Mouse (Mus musculus) lung, embryonic 14.5 days (tissue): ENCODE measurements around the gene Nars2. TPM values are rescaled to one million over a fixed set of nuclear protein-coding genes. Genes with fewer than 3 reads are reported as not detected.

Experiments used
- ATAC-seq: fragments of 200-750 bp; cut with Nextera tagmentation; 2 replicates; pipeline ENCODE4 v1.8.0; 2017; ENCODE audit warnings: mild to moderate bottlenecking, moderate TSS enrichment, moderate library complexity; ENCODE audit not compliant: insufficient read depth
- DNase-seq: peaks from one replicate; pipeline ENCODE4 v3.0.0-alpha.2; 2015
- H3K27ac ChIP-seq: fragments of 300-500 bp; sonication (generic); 2 replicates; pipeline ENCODE4 v1.5.1; 2014; ENCODE audit warnings: low read depth, mild to moderate bottlenecking, moderate library complexity
- H3K27me3 ChIP-seq: fragments of 300-500 bp; sonication (generic); 2 replicates; pipeline ENCODE4 v1.6.1; 2014; ENCODE audit warnings: low read length, control low read depth; ENCODE audit not compliant: insufficient read depth
- H3K36me3 ChIP-seq: fragments of 300-500 bp; sonication (generic); 2 replicates; pipeline ENCODE4 v1.6.1; 2014; ENCODE audit warnings: control low read depth; ENCODE audit not compliant: insufficient read depth
- H3K4me1 ChIP-seq: fragments of 300-500 bp; sonication (generic); 2 replicates; pipeline ENCODE4 v1.6.1; 2014; ENCODE audit warnings: antibody characterized with exemption, control low read depth; ENCODE audit not compliant: insufficient read depth
- H3K4me2 ChIP-seq: fragments of 300-500 bp; sonication (generic); 2 replicates; pipeline ENCODE4 v1.6.1; 2014; ENCODE audit warnings: mild to moderate bottlenecking
- H3K4me3 ChIP-seq: fragments of 300-500 bp; sonication (generic); 2 replicates; pipeline ENCODE4 v1.5.1; 2014; ENCODE audit warnings: low read depth, low read length
- H3K9ac ChIP-seq: fragments of 300-500 bp; sonication (generic); 2 replicates; pipeline ENCODE4 v1.6.1; 2014
- H3K9me3 ChIP-seq: fragments of 300-500 bp; sonication (generic); 2 replicates; pipeline ENCODE4 v1.6.1; 2016; ENCODE audit warnings: low read depth, low read length, control low read depth
- CTCF ChIP-seq: IDR thresholded peaks from 2 replicates; pipeline ENCODE4 v1.5.1; 2016; ENCODE audit warnings: antibody characterized with exemption, low read depth
- WGBS: fragments of 180-500 bp; shearing (Covaris S2); extraction: QIAGEN DNeasy Blood & Tissue Kit; methylation state at CpG from one replicate; pipeline ENCODE4 v1.1.7; 2014; 5-methylcytosine and 5-hydroxymethylcytosine counted together
- polyA plus RNA-seq: library from polyadenylated mRNA; unstranded; fragments of >200 nt; fragmentation: Nextera tagmentation; extraction: Ambion mirVana; gene quantifications from 2 replicates; pipeline ENCODE4 v1.2.1, GENCODE M21; 2014

Nars2 gene
- polyA plus RNA-seq, 1 experiment from 2014 or later: 25.4 TPM

DNA sequence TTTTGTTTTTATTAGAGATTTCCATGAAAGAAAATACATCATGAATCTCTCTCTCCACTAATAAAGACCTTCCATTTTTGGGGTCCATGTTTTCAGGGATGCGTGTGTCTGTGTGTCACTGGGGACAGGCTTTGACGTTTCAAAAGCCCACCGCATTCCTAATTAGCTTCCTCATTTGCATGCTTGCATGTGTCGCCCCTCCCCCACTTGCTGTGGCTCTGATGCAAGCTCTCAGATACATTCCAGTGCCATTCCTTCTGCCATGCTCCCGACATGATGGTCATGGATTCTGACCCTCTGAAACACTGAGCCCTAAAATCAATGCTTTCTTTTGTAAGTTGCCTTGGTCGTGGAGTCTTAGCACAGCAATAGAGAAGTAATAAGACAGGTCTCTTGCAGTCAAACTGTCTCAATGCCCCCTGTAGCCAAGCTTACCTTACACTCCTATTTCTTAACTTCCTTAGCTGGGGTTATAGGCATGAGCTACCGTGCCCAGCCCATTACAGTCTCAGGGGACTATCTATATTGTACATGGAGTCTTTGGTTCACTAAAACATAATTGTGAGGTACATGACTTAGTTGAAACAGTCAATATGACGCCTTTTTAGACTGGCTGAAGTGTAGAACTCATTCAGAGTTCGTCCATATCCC is 35.6 kb downstream of the Nars2 start:
- Histone ChIP-seq H3K9me3 (no peaks in the 10 kb centered on the region), H3K27me3 (no peaks in the 10 kb centered on the region), H3K36me3 (no peaks in the 10 kb centered on the region), H3K4me1 (0 out of 2 replicates have a peak, but pooled peaks cover 4% of the 10 kb centered on the region), H3K27ac (no peak overlapping the region), H3K4me3 (no peak overlapping the region), H3K9ac (no peak overlapping the region), H3K4me2 (no peak overlapping the region)
- ATAC-seq (no peak), DNase-seq (no peak)
- no peak for TF ChIP-seq CTCF
- WGBS: 58% methylated on average over 9 of the region's 9 CpGs

DNA sequence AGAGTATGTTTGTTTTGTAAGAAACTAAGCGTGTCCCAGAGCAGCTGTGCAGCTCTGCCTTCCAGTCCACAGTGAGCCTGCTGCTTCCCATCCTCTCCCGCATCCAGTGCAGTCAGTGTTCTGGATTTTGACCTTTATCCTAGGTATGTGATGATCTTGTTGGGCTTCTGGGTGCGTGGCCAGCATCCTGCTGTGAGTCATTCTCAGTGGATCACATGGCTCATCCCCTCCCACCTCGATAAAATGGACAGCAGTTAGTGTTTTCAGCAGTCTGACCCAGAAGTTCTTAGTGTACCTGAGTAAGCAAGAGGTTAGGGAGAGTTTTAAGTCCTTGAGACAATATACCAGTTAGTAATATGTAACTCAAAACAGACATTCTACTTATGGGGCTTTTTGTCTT is 36.4 kb downstream of the Nars2 start:
- 58% methylated on average over 4 of the region's 4 CpGs for WGBS
- Histone ChIP-seq H3K4me3 (no peak overlapping the region), H3K4me2 (no peak overlapping the region), H3K27ac (no peak overlapping the region), H3K27me3 (no peaks in the 10 kb centered on the region), H3K9me3 (no peaks in the 10 kb centered on the region), H3K9ac (no peak overlapping the region), H3K36me3 (no peaks in the 10 kb centered on the region), H3K4me1 (0 out of 2 replicates have a peak, but pooled peaks cover 4% of the 10 kb centered on the region)
- DNase-seq: no peak
- no peak for ATAC-seq
- no peak for TF ChIP-seq CTCF

DNA sequence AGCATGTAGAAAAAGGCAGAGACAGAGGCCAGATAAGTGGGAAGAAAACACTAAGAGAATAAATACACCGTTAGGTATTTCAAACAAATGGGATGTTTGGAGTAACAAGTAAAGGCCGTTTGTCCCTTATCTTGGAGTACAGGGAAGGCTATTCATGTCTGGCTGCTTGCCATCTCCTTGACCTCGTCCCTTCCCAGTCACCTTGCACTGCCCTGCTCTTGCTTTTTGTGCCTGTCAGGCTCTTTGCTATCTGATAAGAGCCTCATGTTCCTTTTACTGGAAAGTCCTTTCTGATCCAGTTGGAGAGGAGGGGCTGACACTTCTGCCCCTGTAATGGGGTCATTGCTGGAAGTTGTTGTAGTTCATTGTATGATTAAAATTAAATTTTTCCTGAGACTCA is 61.7 kb downstream of the Nars2 start:
- Histone ChIP-seq H3K4me1 (no peaks in the 10 kb centered on the region), H3K9ac (no peak overlapping the region), H3K4me3 (no peak overlapping the region), H3K9me3 (no peaks in the 10 kb centered on the region), H3K27me3 (no peaks in the 10 kb centered on the region), H3K4me2 (no peak overlapping the region), H3K27ac (no peak overlapping the region), H3K36me3 (no peaks in the 10 kb centered on the region)
- TF ChIP-seq CTCF: no peak
- ATAC-seq (no peak), DNase-seq (no peak)
- 14% methylated on average over 3 of the region's 3 CpGs for WGBS

DNA sequence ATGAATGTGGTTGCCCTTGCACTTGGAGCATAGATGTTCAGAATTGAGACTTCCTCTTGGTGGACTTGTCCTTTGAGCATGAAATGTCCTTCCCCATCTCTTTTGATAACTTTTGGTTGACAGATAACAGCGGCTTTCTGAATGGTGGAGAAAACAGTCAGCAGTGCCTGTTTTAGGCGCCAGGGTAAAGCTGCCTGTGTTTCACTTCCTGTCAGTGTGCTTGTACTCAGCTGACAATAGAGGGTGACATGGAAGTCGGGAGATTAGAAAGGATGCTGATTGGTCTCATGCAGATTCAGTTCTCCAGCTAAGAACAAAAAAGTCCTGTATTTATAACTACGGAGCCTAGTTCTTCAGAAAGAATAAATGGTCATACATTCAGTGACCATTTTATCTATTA is 66.7 kb downstream of the Nars2 start:
- Histone ChIP-seq H3K36me3 (no peaks in the 10 kb centered on the region), H3K27me3 (no peaks in the 10 kb centered on the region), H3K9ac (no peak overlapping the region), H3K4me3 (no peak overlapping the region), H3K9me3 (no peaks in the 10 kb centered on the region), H3K4me2 (no peak overlapping the region), H3K27ac (no peak overlapping the region), H3K4me1 (no peaks in the 10 kb centered on the region)
- 49% methylated on average over 4 of the region's 4 CpGs for WGBS
- TF ChIP-seq CTCF: 0 out of 2 replicates have a peak, but pooled peaks have one; percentile 7
- DNase-seq (peak; percentile 37), ATAC-seq (peak; percentile 44)

DNA sequence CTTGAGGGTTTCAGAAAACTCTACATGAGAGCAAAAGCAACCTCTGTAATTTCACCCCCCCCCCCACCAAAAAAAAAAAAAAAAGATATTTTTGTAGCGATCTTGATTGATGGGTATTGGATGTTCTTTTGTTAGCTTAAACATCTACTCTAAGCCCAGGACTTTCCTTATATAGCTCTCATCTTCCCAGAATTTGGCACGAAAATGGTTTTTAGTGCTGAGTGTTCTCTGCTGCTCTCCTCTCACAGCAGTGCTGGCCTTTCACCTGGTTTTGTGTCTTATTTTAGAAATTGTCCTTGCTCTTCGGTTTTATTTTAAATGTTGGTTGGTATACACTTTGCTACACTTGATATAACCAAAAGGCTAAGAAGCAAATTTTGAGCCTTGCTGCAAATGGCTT is 67.1 kb downstream of the Nars2 start:
- ATAC-seq (no peak; the same call in 1 of the 2 replicates), DNase-seq (peak; percentile 72)
- Histone ChIP-seq H3K27me3 (no peaks in the 10 kb centered on the region), H3K9ac (no peak overlapping the region), H3K36me3 (no peaks in the 10 kb centered on the region), H3K4me1 (no peaks in the 10 kb centered on the region), H3K9me3 (no peaks in the 10 kb centered on the region), H3K4me3 (no peak overlapping the region), H3K4me2 (no peak overlapping the region), H3K27ac (no peak overlapping the region)
- WGBS: 55% methylated on average over 3 of the region's 3 CpGs
- no peak for TF ChIP-seq CTCF

DNA sequence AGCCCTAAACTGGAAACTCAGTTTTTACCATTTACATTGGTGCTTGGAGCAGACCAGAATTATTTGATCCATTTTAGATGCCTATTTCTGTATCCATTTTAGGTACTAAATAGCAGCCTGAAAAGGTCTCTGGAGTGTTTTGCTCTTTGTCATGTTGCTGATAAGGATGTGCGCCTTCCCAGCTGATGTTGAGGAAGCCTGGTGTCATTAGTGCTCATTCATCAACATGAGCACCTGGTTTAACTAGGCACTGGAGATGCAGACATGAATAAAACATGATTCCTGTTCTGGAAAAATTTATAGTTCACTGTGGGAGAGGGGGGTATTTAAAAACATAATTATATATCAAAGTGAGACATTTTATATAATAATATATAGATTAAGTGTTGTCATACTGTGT is 68.0 kb downstream of the Nars2 start:
- H3K27me3 ChIP-seq: no peaks in the 10 kb centered on the region
- H3K9ac ChIP-seq: no peak overlapping the region
- H3K36me3 ChIP-seq: no peaks in the 10 kb centered on the region
- DNase-seq (no peak), ATAC-seq (no peak)
- H3K4me1 ChIP-seq: no peaks in the 10 kb centered on the region
- 61% methylated on average over 1 of the region's 1 CpGs for WGBS
- no peak overlapping the region for H3K4me3 ChIP-seq
- no peaks in the 10 kb centered on the region for H3K9me3 ChIP-seq
- no peak for TF ChIP-seq CTCF
- no peak overlapping the region for H3K27ac ChIP-seq
- no peak overlapping the region for H3K4me2 ChIP-seq

DNA sequence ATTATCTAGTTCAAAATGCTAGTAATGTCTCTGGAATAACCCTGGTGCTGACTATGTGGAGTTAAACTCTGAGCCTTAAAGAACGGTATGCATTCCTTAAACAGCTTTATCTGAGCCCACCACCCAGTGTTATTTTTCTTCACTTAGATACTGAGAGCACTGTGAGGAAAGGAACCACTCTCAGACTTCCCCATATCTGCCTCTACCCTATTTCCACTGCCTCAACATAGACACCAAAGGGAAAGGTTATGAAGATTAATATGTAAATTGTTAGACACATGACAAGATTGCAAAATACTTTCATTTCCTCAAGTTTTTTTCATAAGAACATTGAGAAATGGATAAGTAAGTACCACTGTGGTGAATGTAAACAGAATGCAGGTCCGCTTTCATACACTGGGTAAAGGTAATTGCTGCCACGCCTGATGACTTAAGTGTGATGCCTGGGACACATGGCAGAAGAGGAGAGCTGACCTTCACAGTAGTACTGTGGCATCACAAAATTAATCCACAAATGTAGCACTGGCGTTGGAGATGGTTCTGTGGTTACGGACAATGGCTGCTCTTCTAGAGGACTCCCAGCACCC is 75.6 kb downstream of the Nars2 start:
- Histone ChIP-seq H3K9me3 (no peaks in the 10 kb centered on the region), H3K4me3 (no peak overlapping the region), H3K4me1 (no peaks in the 10 kb centered on the region), H3K4me2 (no peak overlapping the region), H3K27me3 (no peaks in the 10 kb centered on the region), H3K27ac (no peak overlapping the region), H3K36me3 (peaks cover 6% of the 10 kb centered on the region; the same call in 1 of the 2 replicates), H3K9ac (no peak overlapping the region)
- ATAC-seq: no peak
- WGBS: 83% methylated on average over 5 of the region's 5 CpGs
- TF ChIP-seq CTCF: no peak
- DNase-seq: no peak
